In the genomic region with DNA sequence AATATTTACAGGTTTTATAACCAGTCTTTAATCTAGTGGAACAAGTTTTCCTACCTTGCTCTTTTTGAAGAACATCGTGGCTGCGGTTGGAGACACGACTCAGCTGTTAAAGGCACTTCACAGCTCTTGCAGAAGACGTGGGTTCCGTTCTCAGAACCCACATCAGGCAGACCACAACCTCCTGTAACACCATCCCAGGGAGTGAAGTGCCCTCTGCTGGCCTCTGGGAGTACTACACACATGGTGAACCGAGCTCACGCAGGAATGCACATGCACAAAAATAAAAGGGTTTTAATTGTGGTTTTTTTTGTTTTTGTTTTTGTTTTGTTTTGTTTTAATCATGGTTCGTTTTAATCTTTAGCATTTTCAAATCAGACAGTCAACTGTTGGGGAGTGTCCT, we compare ENCODE assay signal across 12 mouse cellular contexts. TPM values are rescaled to one million over a fixed set of nuclear protein-coding genes. Genes with fewer than 3 reads are reported as not detected.
A peak's percentile ranks its signal among the peaks of the same experiment; 100 is the strongest.
DNase-seq lines count a peak whose midpoint lies in the region; ATAC-seq and TF ChIP-seq lines count a peak whose summit lies in the region.
"Had no signal": no experiment of that assay in that cellular context is flagged by ENCODE, and none has a peak within 500 bp of the region (broad histone marks: within the 10 kb centered on the region; RNA-seq: fewer than 3 reads in every experiment).

No protein-coding gene starts in this region.

- H3K9me3 ChIP-seq in forebrain, postnatal 0 days (ENCODE audit: low read length) = no peaks in the 10 kb centered on the region
- H3K9me3 ChIP-seq in forebrain, embryonic 10.5 days = 0 out of 2 replicates have a peak, but pooled peaks cover 2% of the 10 kb centered on the region
- no peaks in the 10 kb centered on the region for H3K9me3 ChIP-seq in lung, postnatal 0 days (ENCODE audit: low read length)
- H3K9me3 ChIP-seq in stomach, postnatal 0 days (ENCODE audit: control insufficient read depth, low read length) = no peaks in the 10 kb centered on the region
- H3K9me3 ChIP-seq: midbrain, embryonic 13.5 days had no signal

- H3K4me2 ChIP-seq in forebrain, postnatal 0 days (ENCODE audit: low read depth) = no peak overlapping the region
- no peak overlapping the region for H3K4me2 ChIP-seq in lung, postnatal 0 days (replicated peaks; ENCODE audit: low read depth, low read length)
- no peak overlapping the region for H3K4me2 ChIP-seq in stomach, postnatal 0 days (replicated peaks; ENCODE audit: low read depth)
- H3K4me2 ChIP-seq: heart, embryonic 12.5 days; midbrain, embryonic 13.5 days had no signal

- no peaks in the 10 kb centered on the region for H3K4me1 ChIP-seq in forebrain, postnatal 0 days (ENCODE audit: insufficient read depth)
- H3K4me1 ChIP-seq in forebrain, embryonic 10.5 days = 0 out of 2 replicates have a peak, but pooled peaks cover 4% of the 10 kb centered on the region
- H3K4me1 ChIP-seq in lung, postnatal 0 days (ENCODE audit: insufficient read depth, low read depth, low read length) = no peaks in the 10 kb centered on the region
- H3K4me1 ChIP-seq in stomach, postnatal 0 days (replicated peaks; ENCODE audit: control insufficient read depth, insufficient read depth) = no peaks in the 10 kb centered on the region
- H3K4me1 ChIP-seq: heart, embryonic 12.5 days; midbrain, embryonic 13.5 days had no signal

- no peaks in the 10 kb centered on the region for H3K36me3 ChIP-seq in forebrain, postnatal 0 days (ENCODE audit: insufficient read depth)
- no peaks in the 10 kb centered on the region for H3K36me3 ChIP-seq in forebrain, embryonic 10.5 days (replicated peaks)
- H3K36me3 ChIP-seq in lung, postnatal 0 days (ENCODE audit: insufficient read depth, low read length) = no peaks in the 10 kb centered on the region
- H3K36me3 ChIP-seq in stomach, postnatal 0 days (ENCODE audit: control insufficient read depth, insufficient read depth, low read length) = no peaks in the 10 kb centered on the region
- H3K36me3 ChIP-seq: heart, embryonic 12.5 days; midbrain, embryonic 13.5 days had no signal

- H3K27ac ChIP-seq in forebrain, postnatal 0 days (ENCODE audit: low read depth, low read length) = no peak overlapping the region
- H3K27ac ChIP-seq in forebrain, embryonic 10.5 days = no peak overlapping the region
- no peak overlapping the region for H3K27ac ChIP-seq in lung, postnatal 0 days (ENCODE audit: low read length)
- H3K27ac ChIP-seq in stomach, postnatal 0 days (replicated peaks) = no peak overlapping the region
- H3K27ac ChIP-seq: midbrain, embryonic 13.5 days had no signal

- no peak for ATAC-seq in forebrain, postnatal 0 days
- no peak for ATAC-seq in lung, postnatal 0 days
- no peak for ATAC-seq in stomach, postnatal 0 days (ENCODE audit: low FRiP score, low TSS enrichment)
- ATAC-seq: forebrain, embryonic 14.5 days; midbrain, embryonic 13.5 days had no signal

- TF ChIP-seq CTCF in forebrain, postnatal 0 days (IDR thresholded peaks at IDR 0.05; ENCODE audit: low read depth) = peak; percentile 31; the same call in 1 of the 2 replicates
- TF ChIP-seq CTCF in lung, postnatal 0 days (IDR thresholded peaks at IDR 0.05) = peak; percentile 49
- TF ChIP-seq CTCF in stomach, postnatal 0 days (IDR thresholded peaks at IDR 0.05; ENCODE audit: low read depth) = peak; percentile 55

- no peaks in the 10 kb centered on the region for H3K27me3 ChIP-seq in forebrain, postnatal 0 days (ENCODE audit: insufficient read depth, low read length)
- H3K27me3 ChIP-seq in forebrain, embryonic 10.5 days (ENCODE audit: poor library complexity, severe bottlenecking) = no peaks in the 10 kb centered on the region
- no peaks in the 10 kb centered on the region for H3K27me3 ChIP-seq in lung, postnatal 0 days (replicated peaks; ENCODE audit: insufficient read depth, low read length)
- H3K27me3 ChIP-seq in stomach, postnatal 0 days (ENCODE audit: control insufficient read depth, insufficient read depth, low read length) = no peaks in the 10 kb centered on the region
- H3K27me3 ChIP-seq: heart, embryonic 12.5 days; midbrain, embryonic 13.5 days had no signal

- 87% methylated on average over 8 of the region's 8 CpGs for WGBS in forebrain, postnatal 0 days
- WGBS in forebrain, embryonic 10.5 days = 88% methylated on average over 8 of the region's 8 CpGs
- WGBS in lung, postnatal 0 days = 80% methylated on average over 8 of the region's 8 CpGs
- 78% methylated on average over 8 of the region's 8 CpGs for WGBS in stomach, postnatal 0 days

- H3K9ac ChIP-seq in forebrain, postnatal 0 days = no peak overlapping the region
- H3K9ac ChIP-seq in lung, postnatal 0 days (replicated peaks; ENCODE audit: low read depth) = no peak overlapping the region
- no peak overlapping the region for H3K9ac ChIP-seq in stomach, postnatal 0 days (ENCODE audit: low read length)
- H3K9ac ChIP-seq: heart, embryonic 12.5 days; midbrain, embryonic 13.5 days had no signal

- no peak for TF ChIP-seq EP300 in lung, postnatal 0 days (IDR thresholded peaks at IDR 0.05)
- no peak for TF ChIP-seq EP300 in stomach, postnatal 0 days (optimal IDR thresholded peaks at IDR 0.05)

- H3K4me3 ChIP-seq in forebrain, postnatal 0 days (ENCODE audit: low read depth, low read length) = no peak overlapping the region
- no peak overlapping the region for H3K4me3 ChIP-seq in forebrain, embryonic 10.5 days
- H3K4me3 ChIP-seq in lung, postnatal 0 days (ENCODE audit: low read depth, low read length) = no peak overlapping the region
- no peak overlapping the region for H3K4me3 ChIP-seq in stomach, postnatal 0 days (ENCODE audit: low read depth, low read length)
- H3K4me3 ChIP-seq: heart, embryonic 12.5 days; midbrain, embryonic 13.5 days had no signal

- no peak for DNase-seq in forebrain, postnatal 0 days
- no peak for DNase-seq in forebrain, embryonic 10.5 days (ENCODE audit: extremely low spot score, low spot score)
- DNase-seq in lung, postnatal 0 days (ENCODE audit: low spot score) = no peak
- no peak for DNase-seq in lung, postnatal 4 days
- peak; percentile 72 for DNase-seq in T-cell, adult 2 months (ENCODE audit: low spot score)
- no peak for DNase-seq in stomach, postnatal 0 days (ENCODE audit: low spot score)
- DNase-seq in layer of hippocampus, postnatal 36 days = no peak
- DNase-seq in layer of hippocampus, postnatal 10 days (ENCODE audit: low spot score in 2 of 2) = no peak

RNA-seq across cellular contexts. Expression of a gene that starts 17.4 kb away (rescaled TPM):
- not detected in 2 replicates for total RNA-seq in forebrain, postnatal 0 days (2014; rRNA removed)
- not detected in 2 replicates for polyA plus RNA-seq in forebrain, postnatal 0 days (2015; fragmentation: Nextera tagmentation; extraction: Ambion mirVana)
- polyA plus RNA-seq in forebrain, embryonic 10.5 days (2016; fragmentation: Nextera tagmentation; extraction: Ambion mirVana) = 0.26 and 0.66 TPM in 2 replicates
- 0.10 and 0.21 TPM in 2 replicates for polyA plus RNA-seq in lung, postnatal 0 days (2015; fragmentation: Nextera tagmentation; extraction: Ambion mirVana)
- polyA plus RNA-seq in stomach, postnatal 0 days (2015; fragmentation: Nextera tagmentation; extraction: Ambion mirVana) = 0.10 and 0.16 TPM in 2 replicates
- total RNA-seq in layer of hippocampus, postnatal 36 days (2021) = not detected
- total RNA-seq in layer of hippocampus, postnatal 10 days (2021) = not detected
- polyA plus RNA-seq: forebrain, embryonic 14.5 days had no signal

RNA-seq across cellular contexts. Expression of a gene that starts 18.8 kb away (rescaled TPM):
- total RNA-seq in forebrain, postnatal 0 days (2014; rRNA removed) = 99.8 and 115 TPM in 2 replicates
- 114 and 119 TPM in 2 replicates for polyA plus RNA-seq in forebrain, postnatal 0 days (2015; fragmentation: Nextera tagmentation; extraction: Ambion mirVana)
- 62.8 and 65.6 TPM in 2 replicates for polyA plus RNA-seq in forebrain, embryonic 10.5 days (2016; fragmentation: Nextera tagmentation; extraction: Ambion mirVana)
- 43.7 and 45.3 TPM in 2 replicates for polyA plus RNA-seq in lung, postnatal 0 days (2015; fragmentation: Nextera tagmentation; extraction: Ambion mirVana)
- 31.1 TPM in 2 replicates for polyA plus RNA-seq in stomach, postnatal 0 days (2015; fragmentation: Nextera tagmentation; extraction: Ambion mirVana)
- 10 to 100 TPM; 55.7 to 61.4 TPM for total RNA-seq in layer of hippocampus, postnatal 36 days (2021)
- 10 to 100 TPM; 53.6 to 56.9 TPM for total RNA-seq in layer of hippocampus, postnatal 10 days (2021)

RNA-seq across cellular contexts. Expression of a gene that starts 22.5 kb away (rescaled TPM):
- 0.14 and 0.15 TPM in 2 replicates for total RNA-seq in forebrain, postnatal 0 days (2014; rRNA removed)
- polyA plus RNA-seq in forebrain, postnatal 0 days (2015; fragmentation: Nextera tagmentation; extraction: Ambion mirVana) = 0.21 and 0.23 TPM in 2 replicates
- 0.07 TPM in 1 of 2 replicates, not detected in the other for polyA plus RNA-seq in forebrain, embryonic 10.5 days (2016; fragmentation: Nextera tagmentation; extraction: Ambion mirVana)
- 0.20 and 0.43 TPM in 2 replicates for polyA plus RNA-seq in lung, postnatal 0 days (2015; fragmentation: Nextera tagmentation; extraction: Ambion mirVana)
- polyA plus RNA-seq in stomach, postnatal 0 days (2015; fragmentation: Nextera tagmentation; extraction: Ambion mirVana) = 0.15 and 0.19 TPM in 2 replicates
- total RNA-seq in layer of hippocampus, postnatal 36 days (2021) = not detected
- not detected for total RNA-seq in layer of hippocampus, postnatal 10 days (2021)
- polyA plus RNA-seq: forebrain, embryonic 14.5 days had no signal

RNA-seq across cellular contexts. Expression of a gene that starts 29.8 kb away (rescaled TPM):
- total RNA-seq in forebrain, postnatal 0 days (2014; rRNA removed) = not detected in 2 replicates
- not detected in 2 replicates for polyA plus RNA-seq in forebrain, postnatal 0 days (2015; fragmentation: Nextera tagmentation; extraction: Ambion mirVana)
- polyA plus RNA-seq in forebrain, embryonic 10.5 days (2016; fragmentation: Nextera tagmentation; extraction: Ambion mirVana) = not detected in 2 replicates
- not detected in 2 replicates for polyA plus RNA-seq in lung, postnatal 0 days (2015; fragmentation: Nextera tagmentation; extraction: Ambion mirVana)
- not detected in 2 replicates for polyA plus RNA-seq in stomach, postnatal 0 days (2015; fragmentation: Nextera tagmentation; extraction: Ambion mirVana)
- not detected for total RNA-seq in layer of hippocampus, postnatal 36 days (2021)
- not detected for total RNA-seq in layer of hippocampus, postnatal 10 days (2021)
- polyA plus RNA-seq: forebrain, embryonic 14.5 days; heart, embryonic 12.5 days; liver, embryonic 16.5 days; midbrain, embryonic 13.5 days had no signal

RNA-seq across cellular contexts. Expression of a gene that starts 57.1 kb away (rescaled TPM):
- total RNA-seq in forebrain, postnatal 0 days (2014; rRNA removed) = 0.29 TPM in 1 of 2 replicates, not detected in the other
- 0.68 and 0.98 TPM in 2 replicates for polyA plus RNA-seq in forebrain, postnatal 0 days (2015; fragmentation: Nextera tagmentation; extraction: Ambion mirVana)
- 1.4 and 1.5 TPM in 2 replicates for polyA plus RNA-seq in forebrain, embryonic 10.5 days (2016; fragmentation: Nextera tagmentation; extraction: Ambion mirVana)
- 0.14 and 0.70 TPM in 2 replicates for polyA plus RNA-seq in lung, postnatal 0 days (2015; fragmentation: Nextera tagmentation; extraction: Ambion mirVana)
- polyA plus RNA-seq in stomach, postnatal 0 days (2015; fragmentation: Nextera tagmentation; extraction: Ambion mirVana) = 0.81 and 0.82 TPM in 2 replicates
- 10 to 100 TPM; 12.8 to 16.2 TPM for total RNA-seq in layer of hippocampus, postnatal 36 days (2021)
- 10 to 100 TPM; 14.1 to 17.2 TPM for total RNA-seq in layer of hippocampus, postnatal 10 days (2021)
